Mouse (Mus musculus) small intestine, adult 2 months (tissue): ENCODE results near the gene Trp53inp2. TPM values are rescaled to one million over a fixed set of nuclear protein-coding genes. Genes with fewer than 3 reads are reported as not detected.

ENCODE experiments used
- H3K27ac ChIP-seq: fragments of 200-500 bp; 2 replicates; pipeline ENCODE4 v1.5.1; 2012; ENCODE audit warnings: low read depth, low read length, control low read depth, inconsistent platforms; ENCODE audit not compliant: insufficient read depth
- H3K27me3 ChIP-seq: fragments of 200-500 bp; 2 replicates; pipeline ENCODE4 v1.6.1; 2012; ENCODE audit warnings: mild to moderate bottlenecking, moderate library complexity, low read length, inconsistent platforms; ENCODE audit not compliant: control insufficient read depth, insufficient read depth
- H3K36me3 ChIP-seq: fragments of 200-500 bp; 2 replicates; pipeline ENCODE4 v1.6.1; 2012; ENCODE audit warnings: mild to moderate bottlenecking, low read length, control low read depth, inconsistent platforms; ENCODE audit not compliant: control insufficient read depth, insufficient read depth
- H3K4me1 ChIP-seq: fragments of 200-500 bp; 2 replicates; pipeline ENCODE4 v1.6.1; 2012; ENCODE audit warnings: low read length, inconsistent platforms, mixed read lengths; ENCODE audit not compliant: control insufficient read depth, insufficient read depth, insufficient read length
- H3K4me3 ChIP-seq: fragments of 200-500 bp; 2 replicates; pipeline ENCODE4 v1.5.1; 2012; ENCODE audit warnings: low read depth, mild to moderate bottlenecking, control low read depth, inconsistent platforms, low read length, moderate library complexity
- CTCF ChIP-seq: fragments of 200-500 bp; IDR thresholded peaks from 2 replicates; pipeline ENCODE4 v1.5.1; 2012; ENCODE audit warnings: low read depth, mild to moderate bottlenecking, control low read depth, inconsistent platforms, low read length, moderate library complexity, mixed read lengths; ENCODE audit not compliant: insufficient replicate concordance, insufficient read length; ENCODE audit errors: extremely low read depth
- POLR2A ChIP-seq: fragments of 200-500 bp; IDR thresholded peaks from 2 replicates; pipeline ENCODE4 v1.6.1; 2012; ENCODE audit warnings: low read depth, mild to moderate bottlenecking, control low read depth, inconsistent platforms, low read length, moderate library complexity
- WGBS: fragments of 180-500 bp; shearing (Covaris S2); methylation state at CpG from one replicate; pipeline ENCODE4 v1.1.7; 2018; 5-methylcytosine and 5-hydroxymethylcytosine counted together
- polyA plus RNA-seq: library from polyadenylated mRNA; depleted of rRNA; stranded (reverse); fragments of >200 nt; gene quantifications from 2 replicates; pipeline ENCODE4 v1.2.3, GENCODE M21; 2012; rRNA removed

Gene Trp53inp2
- 161 and 164 TPM in 2 replicates for polyA plus RNA-seq

DNA sequence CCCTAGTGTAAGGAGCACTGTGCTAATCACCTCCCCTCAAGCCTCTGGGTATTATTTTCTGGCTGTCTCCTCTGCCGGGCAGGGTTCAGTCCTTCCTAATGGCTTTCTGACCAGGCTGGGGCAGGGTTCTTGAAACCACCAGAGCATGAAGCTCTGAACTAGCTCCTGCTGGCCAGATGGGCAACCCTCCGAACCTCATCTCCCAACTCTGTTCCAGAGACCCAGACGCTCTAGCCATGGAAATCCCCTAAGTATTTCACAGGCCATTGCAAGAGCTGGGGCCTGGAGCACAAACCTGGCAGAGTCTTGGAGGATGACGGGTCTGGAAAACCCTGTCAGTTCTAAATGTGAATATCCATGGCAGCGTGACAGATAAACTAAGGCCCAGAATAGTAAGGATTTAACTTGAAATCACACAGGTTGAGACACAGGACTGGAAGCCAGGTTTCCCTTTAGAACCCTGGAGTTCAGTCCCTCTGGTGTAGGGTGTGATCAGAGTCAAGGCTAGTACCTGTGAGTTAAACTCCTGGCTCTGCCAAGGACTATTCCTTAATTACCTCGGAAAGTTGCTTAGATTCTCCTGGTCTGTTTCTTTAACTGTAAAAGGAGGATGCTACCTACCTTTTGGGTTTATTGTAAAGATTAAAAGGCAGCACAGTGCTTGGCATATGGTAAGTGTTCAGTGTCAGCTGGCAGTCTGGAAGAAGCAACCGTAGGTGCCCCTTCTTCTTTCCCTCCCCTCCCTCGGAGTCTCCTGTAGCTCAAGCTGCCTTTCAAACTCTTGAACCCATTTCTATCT lies at the start of gene Trp53inp2:
Gene Trp53inp2 (plus strand): TSS at position 799 of the 799 bp plus-strand sequence.
- Histone ChIP-seq H3K36me3 (no peaks in the 10 kb centered on the region), H3K27ac (peak within 1 kb of the TSS; percentile 94), H3K27me3 (no peaks in the 10 kb centered on the region), H3K4me3 (peak within 1 kb of the TSS; percentile 76), H3K4me1 (peaks cover 4% of the 10 kb centered on the region; the same call in 1 of the 2 replicates)
- WGBS = 60% methylated on average over 8 of the region's 8 CpGs
- no peak for TF ChIP-seq CTCF
- TF ChIP-seq POLR2A = no peak

DNA sequence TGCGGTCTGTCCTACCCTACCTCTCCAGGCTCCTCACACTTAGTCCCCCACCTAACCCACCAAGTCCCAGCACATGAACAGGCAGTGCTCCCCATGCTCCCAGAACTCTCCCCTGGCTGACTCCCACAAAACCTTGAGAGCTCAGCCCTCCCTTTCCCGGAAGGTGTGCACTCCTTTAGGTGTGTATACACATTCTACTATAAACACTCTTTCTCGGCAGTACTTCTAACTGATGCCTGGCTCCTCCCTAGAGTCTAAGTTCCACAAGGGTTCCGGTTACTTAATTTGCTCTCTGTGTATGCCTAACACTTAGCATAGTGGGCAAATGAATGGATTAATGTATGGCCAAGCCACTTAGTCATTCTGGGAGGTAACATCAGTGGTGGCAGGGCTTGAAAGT lies 49.5 kb upstream of the Trp53inp2 start:
- H3K36me3 ChIP-seq = peaks cover 51% of the 10 kb centered on the region
- H3K27ac ChIP-seq = no peak overlapping the region
- no peaks in the 10 kb centered on the region for H3K4me1 ChIP-seq
- TF ChIP-seq CTCF (no peak), POLR2A (no peak)
- 71% methylated on average over 4 of the region's 4 CpGs for WGBS
- no peaks in the 10 kb centered on the region for H3K27me3 ChIP-seq
- H3K4me3 ChIP-seq = no peak overlapping the region

- Histone ChIP-seq H3K4me1 (no peaks in the 10 kb centered on the region), H3K27me3 (no peaks in the 10 kb centered on the region), H3K27ac (no peak overlapping the region), H3K36me3 (peaks cover 37% of the 10 kb centered on the region), H3K4me3 (no peak overlapping the region)
- WGBS = 81% methylated on average over 1 of the region's 1 CpGs
- TF ChIP-seq CTCF = no peak
- no peak for TF ChIP-seq POLR2A
These were observed 47.4 kb upstream of the Trp53inp2 start for GRCm38 (mm10) chr2:155333421-155333820.

GRCm38 (mm10) chr2:155335231-155335630 lies 45.6 kb upstream of the Trp53inp2 start:
- H3K4me1 ChIP-seq = no peaks in the 10 kb centered on the region
- no peak overlapping the region for H3K4me3 ChIP-seq
- H3K27ac ChIP-seq = no peak overlapping the region
- WGBS = 84% methylated on average over 1 of the region's 1 CpGs
- peaks cover 32% of the 10 kb centered on the region for H3K36me3 ChIP-seq
- no peaks in the 10 kb centered on the region for H3K27me3 ChIP-seq
- no peak for TF ChIP-seq CTCF
- no peak for TF ChIP-seq POLR2A

DNA sequence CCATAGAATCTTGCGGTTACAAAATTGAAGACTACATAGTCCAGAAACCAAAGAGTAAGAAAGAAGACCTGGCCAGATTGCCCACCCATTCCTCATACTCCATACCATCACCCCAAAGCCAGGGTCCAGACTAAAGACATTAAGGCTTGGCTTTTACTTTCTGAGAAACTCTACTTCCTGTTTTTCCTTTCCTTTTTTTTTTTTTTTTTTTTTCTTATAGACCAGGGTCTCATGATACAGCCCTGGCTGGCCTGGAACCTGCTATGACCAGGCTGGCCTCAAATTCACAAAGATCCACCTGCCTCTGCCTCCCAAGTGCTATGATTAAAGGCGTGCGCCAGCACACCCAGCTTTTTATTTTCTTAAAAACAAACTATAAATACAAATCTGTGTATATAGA lies 44.6 kb upstream of the Trp53inp2 start:
- Histone ChIP-seq H3K27me3 (no peaks in the 10 kb centered on the region), H3K27ac (no peak overlapping the region), H3K4me1 (no peaks in the 10 kb centered on the region), H3K36me3 (peaks cover 29% of the 10 kb centered on the region), H3K4me3 (no peak overlapping the region)
- TF ChIP-seq CTCF = no peak
- no peak for TF ChIP-seq POLR2A
- 98% methylated on average over 3 of the region's 3 CpGs for WGBS

DNA sequence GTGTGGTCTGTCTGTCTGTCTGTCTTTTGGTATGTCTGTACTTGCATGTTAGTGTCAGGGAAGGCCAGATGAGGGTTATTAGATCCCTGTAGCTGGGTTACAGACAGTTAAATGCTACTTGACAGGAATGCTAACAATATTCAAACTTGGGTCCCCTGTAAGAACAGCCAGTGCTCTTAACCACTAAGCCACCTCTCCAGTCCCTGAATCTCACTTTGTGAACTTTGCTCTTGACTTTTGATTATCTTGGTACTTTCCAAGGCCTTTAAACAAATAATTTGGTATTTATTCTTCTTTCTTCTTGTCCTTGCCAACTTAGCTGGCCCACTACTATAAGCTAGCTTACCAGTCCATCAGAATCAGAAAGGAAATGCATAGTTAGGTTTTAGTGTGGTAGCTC lies 40.7 kb upstream of the Trp53inp2 start:
- Histone ChIP-seq H3K27me3 (no peaks in the 10 kb centered on the region), H3K27ac (no peak overlapping the region), H3K36me3 (peaks cover 15% of the 10 kb centered on the region), H3K4me3 (no peak overlapping the region), H3K4me1 (no peaks in the 10 kb centered on the region)
- no peak for TF ChIP-seq POLR2A
- no peak for TF ChIP-seq CTCF

DNA sequence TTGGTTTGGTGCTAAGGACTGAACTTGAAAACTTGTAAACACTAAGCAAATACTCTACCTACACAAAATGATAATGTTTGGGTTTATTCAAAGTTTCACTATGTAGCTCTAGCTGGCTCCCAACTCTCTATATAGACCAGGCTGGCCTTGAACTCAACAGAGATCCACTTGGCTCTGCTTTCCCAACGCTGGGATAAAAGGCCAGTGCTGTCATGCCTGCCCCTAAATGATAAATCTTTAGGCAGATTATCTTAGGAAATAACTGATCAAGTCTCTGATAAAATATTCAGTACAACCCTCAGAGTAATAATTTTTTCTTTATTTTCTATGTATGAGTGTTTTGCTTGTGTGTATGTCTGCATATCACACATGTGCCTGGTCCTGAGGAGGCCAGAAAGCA lies 34.2 kb upstream of the Trp53inp2 start:
- WGBS = 80% methylated on average over 1 of the region's 1 CpGs
- 0 out of 2 replicates have a peak, but pooled peaks cover 5% of the 10 kb centered on the region for H3K36me3 ChIP-seq
- H3K27ac ChIP-seq = no peak overlapping the region
- TF ChIP-seq POLR2A = no peak
- no peak for TF ChIP-seq CTCF
- no peak overlapping the region for H3K4me3 ChIP-seq
- no peaks in the 10 kb centered on the region for H3K27me3 ChIP-seq
- H3K4me1 ChIP-seq = no peaks in the 10 kb centered on the region
